Mouse (Mus musculus) left cerebral cortex, postnatal 10 days (tissue): ENCODE results near the gene Zfp169. TPM values are rescaled to one million over a fixed set of nuclear protein-coding genes. Genes with fewer than 3 reads are reported as not detected.

Experiments used
- DNase-seq, 2 experiments: peaks; one replicate each; pipeline ENCODE4 v3.0.0; 2021 to 2022; ENCODE audit warnings: low spot score in 2 of 2, mixed read lengths in 1 of 2; ENCODE audit errors: extremely low spot score in 1 of 2
- intact Hi-C: fragments of 180-260 bp; cut with DNase I; formaldehyde crosslinking; loops from one replicate; pipeline ENCODE4 v1.15.1; 2025
- total RNA-seq, 2 experiments: library from RNA; stranded (reverse); gene quantifications; 2 replicates each; pipeline ENCODE4 v1.2.3; 2021

The Zfp169 gene
- total RNA-seq: 10 to 100 TPM; 18.1 to 19.6 TPM

DNA sequence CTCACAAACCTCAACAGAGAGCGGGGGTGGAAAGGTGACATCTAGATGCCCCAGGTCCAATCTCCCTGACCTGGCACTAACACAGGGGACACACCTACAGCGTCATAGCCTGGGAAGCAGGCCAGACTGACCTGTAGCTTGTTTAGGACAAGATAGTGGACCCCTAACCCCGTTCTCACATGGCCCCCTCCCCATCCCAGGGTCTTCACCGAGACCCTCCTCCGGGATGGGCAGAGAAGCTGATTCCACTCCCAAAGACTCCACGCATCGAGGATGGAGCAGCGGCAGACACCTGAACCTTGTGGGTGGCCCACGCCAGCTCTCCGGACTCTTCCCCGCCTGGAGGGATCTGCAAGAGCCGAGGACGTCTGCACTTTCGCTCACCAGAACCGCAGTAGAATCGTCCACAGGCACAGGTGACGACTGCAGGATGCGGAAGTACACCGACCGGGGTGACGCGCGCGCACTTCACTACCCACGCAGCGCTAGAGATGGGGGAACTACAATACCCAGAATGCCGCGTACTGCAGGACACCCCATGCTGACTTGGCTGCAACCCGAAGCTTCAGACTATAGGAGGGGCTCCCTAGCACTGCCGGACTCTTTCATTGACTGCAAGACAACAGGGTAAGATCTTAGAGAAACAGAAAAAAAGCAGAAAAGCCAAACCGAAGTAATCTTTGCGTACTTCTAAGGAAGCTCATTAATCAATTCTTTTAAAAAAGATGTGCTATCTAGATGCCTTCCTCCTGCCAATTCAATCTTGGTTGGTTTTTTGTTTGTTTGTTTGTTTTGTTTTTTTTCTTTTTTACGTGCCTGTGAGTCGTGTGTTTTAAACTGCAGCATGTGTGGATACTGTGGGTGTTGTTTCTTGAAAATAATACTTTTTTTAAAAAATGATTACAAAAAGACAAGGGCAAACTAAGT lies at the start of gene Zfp169, which contains the start of gene A830005F24Rik:
TSS of gene Zfp169 (minus strand) at position 449 of the 927 bp plus-strand sequence.
TSS of gene A830005F24Rik (plus strand) at position 568 of the 927 bp plus-strand sequence.
- peak; percentile 87 to 91 for DNase-seq
- intact Hi-C loops: no loop called here

DNA sequence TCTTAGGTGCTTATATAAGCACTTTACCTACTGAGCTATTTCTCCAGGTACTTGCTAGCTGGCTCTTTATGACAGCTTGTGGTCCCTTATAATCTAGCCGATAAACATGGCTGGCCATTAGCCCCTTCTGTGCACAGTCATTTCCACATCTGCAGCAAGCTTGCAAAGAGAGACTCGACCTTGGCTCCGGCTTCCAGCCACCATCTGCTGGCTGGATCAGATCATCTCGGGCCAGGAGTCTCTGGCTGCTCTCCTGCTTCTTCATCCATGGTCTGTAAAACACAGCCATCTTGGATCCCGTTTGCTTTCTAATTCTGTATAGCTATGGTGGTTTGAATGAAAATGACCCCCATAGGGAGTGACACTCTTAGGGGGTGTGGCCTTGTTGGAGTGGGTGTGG lies 49.1 kb upstream of the Zfp169 start:
- intact Hi-C loops: no loop called here
- DNase-seq: no peak

DNA sequence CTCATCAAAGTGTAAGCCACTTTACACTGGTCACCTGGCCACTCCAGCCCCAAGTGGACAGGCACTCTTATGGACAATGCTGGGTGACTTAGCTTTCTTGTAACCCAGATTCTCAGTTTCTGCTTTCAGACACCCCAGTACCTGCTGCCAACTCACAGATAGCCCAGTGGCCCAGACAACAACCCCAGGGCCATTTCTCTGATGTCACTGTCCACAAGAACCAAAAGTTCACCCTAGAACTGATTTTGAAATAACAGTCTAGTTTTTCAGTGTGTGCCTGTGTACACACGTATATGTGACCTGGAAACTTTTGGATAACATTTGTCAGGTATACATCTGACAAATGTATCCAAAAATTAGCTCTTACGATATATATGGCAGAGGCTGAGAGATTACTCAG lies 48.2 kb upstream of the Zfp169 start:
- no peak for DNase-seq
- intact Hi-C loops: no loop called here

DNA sequence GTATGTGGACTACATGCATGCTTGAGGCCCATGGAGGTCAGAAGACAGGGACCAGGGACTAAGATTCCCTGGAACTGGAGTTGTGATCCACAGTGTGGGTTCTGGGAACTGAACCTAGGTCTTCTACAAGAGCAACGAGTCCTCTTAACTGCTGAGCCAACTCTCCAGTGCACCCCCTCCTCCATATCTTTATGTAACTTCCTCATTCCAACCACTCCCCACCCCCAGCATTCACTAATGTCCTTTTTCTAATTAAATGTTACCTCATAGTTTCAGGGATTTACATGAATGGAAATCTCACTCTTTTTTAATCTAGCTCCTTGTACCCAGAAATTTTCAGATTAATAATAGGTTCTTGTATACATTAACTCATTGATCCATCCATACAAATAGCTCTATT lies 42.7 kb upstream of the Zfp169 start:
- intact Hi-C loops: no loop called here
- DNase-seq: no peak

DNA sequence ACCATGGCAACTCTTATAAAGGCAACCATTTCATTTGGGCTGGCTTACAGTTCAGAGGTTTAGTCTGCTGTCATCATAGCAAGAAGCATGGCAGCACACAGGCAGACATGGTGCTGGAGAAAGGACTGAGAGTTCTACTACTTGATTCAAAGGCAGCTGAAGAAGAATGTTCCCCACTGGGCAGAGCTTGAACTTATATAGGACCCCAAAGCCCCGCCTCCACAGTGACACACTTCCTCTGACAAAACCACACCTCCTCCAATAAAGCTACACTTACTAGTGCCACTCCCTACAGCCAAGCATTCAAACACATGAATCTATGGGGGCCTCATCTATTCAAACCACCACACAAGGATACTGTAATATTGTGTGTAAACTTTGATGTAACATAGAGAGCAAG lies 41.3 kb upstream of the Zfp169 start:
- DNase-seq: no peak
- intact Hi-C loops: no loop called here

DNA sequence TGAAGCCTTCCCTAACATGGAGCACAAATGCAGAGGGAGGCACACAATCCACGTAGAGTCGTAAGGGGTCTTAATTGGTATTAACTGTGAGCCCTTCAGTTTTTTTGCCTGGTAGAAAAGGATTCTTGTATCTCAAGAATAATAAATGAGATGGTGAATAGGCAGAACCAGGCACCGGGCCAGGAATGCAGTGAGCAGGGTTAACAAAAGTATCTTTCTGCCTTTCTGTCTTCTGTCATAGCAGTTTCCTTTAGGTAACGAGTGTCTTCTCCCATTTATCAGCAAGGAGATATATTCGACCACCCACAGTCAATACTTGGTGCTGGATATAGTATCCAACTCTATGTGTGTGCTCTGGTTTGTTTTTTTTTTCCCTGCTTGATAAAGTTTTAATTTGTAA lies 40.3 kb upstream of the Zfp169 start:
- no peak for DNase-seq
- intact Hi-C loops: no loop called here

DNA sequence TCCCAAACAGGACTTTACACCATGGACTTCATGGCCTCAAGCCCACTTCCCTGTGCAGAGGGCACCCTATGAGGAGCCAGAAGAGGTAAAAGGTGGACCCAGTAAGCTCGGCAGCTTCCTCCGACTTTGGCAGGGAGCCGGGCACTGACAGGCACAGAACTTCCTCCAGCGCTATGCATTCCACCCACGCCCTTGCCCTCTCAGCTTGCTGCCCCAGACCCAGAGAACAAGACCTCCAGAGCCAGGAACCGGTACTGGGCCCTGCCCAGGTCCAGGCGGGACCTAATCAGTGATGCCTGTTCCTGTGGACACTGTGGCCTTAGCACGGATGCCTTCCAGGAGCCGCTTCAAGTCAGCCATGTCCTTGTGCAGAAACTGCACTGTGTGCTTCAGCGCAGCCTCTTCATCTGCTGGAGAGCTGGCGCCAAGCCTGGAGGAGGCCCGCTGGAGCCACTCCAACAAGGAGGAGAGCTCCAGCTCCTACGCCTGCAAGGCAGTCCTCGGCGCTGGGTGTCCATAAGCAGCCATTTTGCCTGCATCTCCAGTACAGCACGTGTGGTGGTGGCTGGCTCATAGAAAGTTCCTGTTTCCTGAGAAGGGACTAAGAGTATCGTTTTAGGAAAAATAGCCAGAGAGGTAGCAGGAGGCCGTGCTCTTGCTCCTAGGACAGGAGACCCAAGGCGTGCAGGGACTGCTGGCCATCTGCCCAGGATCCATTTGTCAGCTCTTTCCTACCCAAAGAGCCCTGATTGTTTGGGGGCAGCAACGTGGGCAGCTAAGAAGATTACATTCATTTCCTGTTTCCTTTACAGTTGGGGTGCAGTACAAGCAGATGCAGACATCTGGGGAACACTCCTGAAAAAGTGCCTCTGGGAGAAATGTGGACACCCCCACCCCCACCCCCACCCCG lies 39.2 kb upstream of the Zfp169 start:
- intact Hi-C loops: no loop called here
- DNase-seq: peak; percentile 88 to 94

DNA sequence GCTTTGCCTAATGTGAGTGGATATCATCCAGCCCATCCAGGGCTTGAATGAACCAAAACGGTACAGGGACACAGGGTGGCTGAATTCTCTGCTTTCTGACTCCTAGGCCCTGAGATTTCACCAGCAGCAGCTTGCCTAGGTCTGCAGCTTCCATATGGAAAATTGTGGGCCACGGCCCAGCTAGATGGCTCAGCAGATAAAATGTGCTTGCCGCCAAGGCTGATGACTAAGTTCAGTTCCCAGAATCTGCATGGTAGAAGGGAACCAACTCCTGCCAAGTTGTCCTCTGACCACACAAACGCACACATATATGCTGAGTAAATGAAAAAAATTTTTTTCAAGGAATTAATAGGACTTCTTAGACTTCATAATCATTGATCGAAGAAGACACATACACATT lies 35.0 kb upstream of the Zfp169 start:
- no peak for DNase-seq
- intact Hi-C loops: no loop called here

DNA sequence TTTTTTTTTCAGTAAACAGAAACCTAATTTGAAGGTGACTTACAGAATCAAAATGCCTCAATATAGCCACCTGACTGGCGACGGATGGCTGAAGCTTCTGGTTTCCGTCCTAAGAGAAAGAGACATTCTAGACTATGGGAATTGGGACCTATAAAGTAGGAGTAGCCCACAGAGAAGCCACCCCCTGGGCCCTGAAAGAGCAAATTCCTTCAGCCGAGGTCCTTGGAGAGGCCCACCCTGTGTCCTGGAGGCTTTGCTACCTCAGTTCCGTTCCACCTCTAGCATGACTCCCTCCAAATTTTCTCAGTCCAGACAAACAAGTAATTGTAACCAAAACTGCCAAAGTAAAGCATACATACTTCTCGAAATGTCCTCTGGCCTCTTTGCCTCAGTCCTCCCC lies 34.4 kb upstream of the Zfp169 start:
- DNase-seq: no peak
- intact Hi-C loops: no loop called here

DNA sequence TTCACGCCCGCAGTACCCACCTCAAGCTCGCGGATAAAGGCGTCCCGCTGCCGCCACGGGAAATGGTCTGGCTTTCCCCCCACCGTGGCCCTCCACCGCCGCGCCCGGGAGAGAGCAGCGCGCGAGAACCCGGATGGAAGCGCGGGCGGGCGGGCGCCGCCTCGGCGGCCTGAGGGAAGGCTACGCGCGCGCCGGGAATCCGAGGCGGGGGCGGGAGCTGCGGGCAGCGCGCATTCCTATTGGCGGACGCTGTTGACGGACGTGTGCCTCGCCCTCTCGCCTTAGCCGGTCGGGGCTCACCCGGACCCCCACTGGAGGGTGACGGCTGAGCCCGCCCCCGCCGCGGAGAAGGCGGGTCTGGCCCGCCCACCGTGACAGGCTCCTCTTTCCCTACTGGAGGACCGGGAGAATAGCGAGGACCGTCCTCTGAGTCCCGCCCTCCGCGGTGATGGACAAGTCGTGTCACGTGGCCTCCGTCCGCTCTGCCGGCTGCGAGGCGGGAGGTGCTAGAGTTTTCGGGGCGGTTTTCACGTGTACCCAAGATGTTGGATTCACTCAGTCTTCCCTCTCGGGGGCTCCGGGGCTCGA lies 33.2 kb upstream of the Zfp169 start:
- intact Hi-C loops: no loop called here
- peak; percentile 99 to 100 for DNase-seq

DNA sequence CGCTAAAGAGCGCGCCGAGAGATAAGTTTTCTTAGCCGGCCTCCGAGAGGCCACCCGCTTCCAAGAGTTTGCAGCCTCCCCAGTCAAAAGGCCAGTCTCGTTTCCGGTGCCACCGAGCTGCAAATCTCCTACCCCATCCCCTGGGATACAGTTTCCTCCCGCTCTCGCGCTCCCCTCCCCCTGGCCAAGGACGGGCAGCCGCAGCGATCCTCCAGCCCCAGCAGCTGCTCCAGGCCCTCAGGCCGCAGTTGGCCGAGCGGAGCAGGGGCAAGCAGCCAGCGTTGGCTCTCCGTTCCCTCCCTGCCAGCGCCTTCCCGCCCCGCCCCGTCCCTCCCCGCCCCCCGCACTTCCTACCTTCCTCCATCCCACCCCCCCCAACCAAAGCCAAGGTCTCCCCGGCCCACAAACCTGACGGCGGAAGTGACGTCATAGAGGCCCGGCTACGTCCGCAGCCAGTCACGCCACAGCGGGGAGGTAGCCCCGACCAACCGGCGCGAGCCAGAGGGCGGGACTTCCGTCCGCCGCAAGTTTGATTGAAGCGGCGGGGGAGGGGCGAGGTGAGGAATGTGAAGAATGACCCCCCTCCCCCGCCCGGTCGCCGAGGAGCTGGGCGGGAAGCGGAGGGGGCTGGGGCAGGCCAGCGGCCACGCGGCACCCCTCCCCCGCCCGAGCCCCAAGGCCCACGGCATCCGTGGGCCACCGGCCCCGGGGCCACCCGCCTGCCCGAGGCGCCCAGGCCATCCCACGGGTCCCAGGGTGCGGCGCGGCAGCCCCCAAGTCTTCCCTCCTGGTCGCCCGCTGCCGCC lies 32.4 kb upstream of the Zfp169 start:
- intact Hi-C loops: no loop called here
- DNase-seq: peak; percentile 96 to 100

DNA sequence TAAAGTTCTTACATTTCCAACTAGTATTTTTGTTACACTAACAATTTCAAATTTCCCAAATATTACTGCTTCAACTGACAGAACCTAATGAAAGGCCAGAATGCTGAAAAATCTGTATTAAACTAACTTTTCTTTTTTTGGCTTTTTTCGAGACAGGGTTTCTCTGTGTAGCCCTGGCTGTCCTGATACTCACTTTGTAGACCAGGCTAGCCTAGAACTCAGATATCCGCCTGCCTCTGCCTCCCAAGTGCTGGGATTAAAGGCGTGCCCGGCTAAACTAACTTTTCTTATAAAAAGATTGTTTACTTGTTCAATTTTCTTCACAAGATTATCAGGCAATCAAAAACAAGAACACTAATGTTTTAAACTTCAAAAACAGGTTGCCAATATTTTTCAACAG lies 31.6 kb upstream of the Zfp169 start:
- intact Hi-C loops: no loop called here
- DNase-seq: no peak

DNA sequence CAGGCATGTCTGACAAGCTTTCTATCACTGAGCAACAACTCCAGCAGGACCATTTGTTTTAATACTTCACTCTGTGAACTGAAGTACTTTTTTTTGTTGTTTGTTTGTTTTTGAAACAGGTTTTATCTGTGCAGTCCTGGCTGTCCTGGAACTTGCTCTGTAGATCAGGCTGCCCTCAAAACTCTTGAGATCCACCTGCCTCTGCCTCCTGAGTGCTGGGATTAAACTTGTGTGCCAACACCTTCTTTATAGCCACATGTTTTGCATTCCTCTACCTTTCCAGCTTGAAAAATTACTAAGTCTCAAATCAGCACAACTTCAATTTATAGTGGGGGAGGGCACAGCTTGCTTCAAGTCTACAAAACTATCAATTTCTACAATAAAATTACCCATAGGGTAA lies 31.1 kb upstream of the Zfp169 start:
- intact Hi-C loops: no loop called here
- DNase-seq: no peak

DNA sequence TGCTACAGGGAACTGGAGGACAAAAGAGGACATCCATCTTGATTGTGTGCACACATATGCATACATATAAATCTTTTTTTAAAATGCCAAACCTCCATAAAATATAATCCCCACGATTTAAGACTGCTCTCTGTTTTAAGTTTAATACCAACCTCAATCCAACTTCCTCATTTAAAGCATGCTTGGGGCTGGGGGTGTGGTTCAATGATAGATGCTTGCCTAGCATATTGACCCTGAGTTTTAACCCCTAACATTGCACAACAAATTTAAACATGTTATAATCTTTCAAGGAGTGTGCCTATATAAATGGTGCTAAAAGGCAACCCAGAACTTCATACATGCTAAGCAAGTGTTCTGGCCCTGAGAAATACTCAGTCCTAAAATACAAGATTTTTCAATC lies 27.2 kb upstream of the Zfp169 start:
- DNase-seq: no peak
- intact Hi-C loops: no loop called here

DNA sequence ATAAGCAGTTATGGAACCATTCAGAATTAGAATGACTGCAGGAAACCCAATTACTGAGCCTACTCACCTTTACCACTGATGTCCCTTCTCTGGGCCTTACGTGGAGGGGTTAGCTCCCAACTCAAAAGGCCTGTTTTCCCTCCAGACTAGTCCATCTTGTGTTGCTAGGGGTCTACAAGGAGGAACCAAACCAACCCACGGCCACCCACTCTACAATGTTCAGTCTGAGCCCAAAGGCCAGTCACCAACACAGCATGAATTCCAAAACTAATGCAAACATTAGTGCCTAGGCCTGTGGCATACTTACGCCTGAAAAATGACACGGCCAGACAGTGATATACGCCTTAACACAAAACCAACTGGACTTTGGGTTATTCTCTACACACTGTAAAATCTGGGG lies 20.2 kb upstream of the Zfp169 start:
- no peak for DNase-seq
- intact Hi-C loops: no loop called here

DNA sequence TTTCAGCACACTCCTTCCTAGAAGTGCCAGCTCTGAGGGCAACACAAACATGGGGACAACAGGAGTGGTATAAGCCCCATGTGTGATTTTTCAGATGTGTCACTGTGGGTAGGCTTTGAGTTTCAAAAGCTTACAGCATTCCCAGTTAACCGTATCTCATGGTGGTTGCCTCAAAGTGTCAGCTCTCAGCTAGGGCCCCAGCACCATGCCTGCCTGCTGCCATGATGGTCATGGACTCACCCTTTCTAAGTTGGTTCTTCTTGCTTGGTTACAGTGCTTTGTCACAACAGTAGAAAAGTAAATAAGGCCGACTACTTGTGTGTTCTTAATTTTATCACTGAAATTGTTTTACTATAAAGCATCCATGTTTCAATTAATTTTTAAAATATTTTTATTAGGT lies 18.2 kb upstream of the Zfp169 start:
- intact Hi-C loops: no loop called here
- DNase-seq: no peak

DNA sequence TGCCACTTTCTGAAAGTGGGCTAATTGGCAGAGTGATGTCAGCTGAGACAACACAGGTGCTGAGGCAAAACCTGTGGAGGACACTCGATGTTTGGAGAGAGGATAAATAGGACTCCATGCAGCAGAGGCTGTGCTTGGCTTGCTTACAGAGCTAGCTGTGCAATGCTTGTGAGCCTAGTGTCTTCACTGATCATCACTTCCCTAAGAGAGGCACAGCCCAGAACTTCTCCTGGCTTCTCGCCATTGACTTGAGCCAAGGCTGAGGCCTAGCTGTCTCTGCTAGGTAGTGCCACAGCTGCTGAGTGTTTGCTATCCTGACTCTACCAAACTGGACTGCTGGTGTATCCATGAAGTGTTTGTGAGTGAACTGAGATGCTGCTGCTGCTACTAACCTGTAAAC lies 17.4 kb upstream of the Zfp169 start:
- intact Hi-C loops: no loop called here
- DNase-seq: peak in 1 of 2 experiments; percentile 38

DNA sequence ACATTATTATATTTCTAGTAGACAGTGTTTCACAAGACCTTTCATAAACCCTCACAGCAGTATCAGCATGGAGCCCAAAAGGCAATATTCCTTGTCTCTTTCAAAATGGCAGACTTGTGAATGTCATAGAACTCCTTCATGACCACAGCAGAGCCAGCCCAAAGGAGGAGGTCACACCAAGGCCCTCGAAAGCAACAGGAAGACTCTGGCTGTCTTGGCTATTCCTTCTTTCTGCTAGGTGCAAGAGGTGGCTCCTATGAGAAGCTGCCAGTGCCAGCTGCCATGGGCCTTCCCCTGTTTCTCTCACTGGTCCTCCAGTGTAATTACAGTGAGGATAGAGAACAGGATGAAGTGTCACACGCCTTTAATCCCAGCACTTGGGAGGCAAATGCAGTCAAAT lies 15.8 kb upstream of the Zfp169 start:
- no peak for DNase-seq
- intact Hi-C loops: loop anchor here (2.0 to 10.0 kb wide), 4 partner anchors 43 to 276 kb away; no protein-coding TSS in a partner anchor
